Mouse (Mus musculus) midbrain, embryonic 15.5 days (tissue): ENCODE measurements around the gene Zfp36. TPM values are rescaled to one million over a fixed set of nuclear protein-coding genes. Genes with fewer than 3 reads are reported as not detected.

ENCODE experiments used
- ATAC-seq: fragments of 200-750 bp; cut with Nextera tagmentation; replicated peaks from 2 replicates; pipeline ENCODE4 v1.8.0; 2017; ENCODE audit warnings: moderate TSS enrichment
- H3K27ac ChIP-seq: fragments of 300-500 bp; sonication (generic); 2 replicates; pipeline ENCODE4 v1.5.1; 2015; ENCODE audit warnings: mild to moderate bottlenecking, inconsistent platforms
- H3K27me3 ChIP-seq: fragments of 300-500 bp; sonication (generic); replicated peaks from 2 replicates; pipeline ENCODE4 v1.6.1; 2015; ENCODE audit warnings: inconsistent platforms
- H3K36me3 ChIP-seq: fragments of 300-500 bp; sonication (generic); replicated peaks from 2 replicates; pipeline ENCODE4 v1.6.1; 2015; ENCODE audit warnings: inconsistent platforms
- H3K4me1 ChIP-seq: fragments of 300-500 bp; sonication (generic); 2 replicates; pipeline ENCODE4 v1.6.1; 2015; ENCODE audit warnings: inconsistent platforms
- H3K4me2 ChIP-seq: fragments of 300-500 bp; sonication (generic); 2 replicates; pipeline ENCODE4 v1.6.1; 2015; ENCODE audit warnings: inconsistent platforms, mild to moderate bottlenecking, moderate library complexity
- H3K4me3 ChIP-seq: fragments of 300-500 bp; sonication (generic); 2 replicates; pipeline ENCODE4 v1.5.1; 2015; ENCODE audit warnings: mild to moderate bottlenecking, inconsistent platforms
- H3K9ac ChIP-seq: fragments of 300-500 bp; sonication (generic); 2 replicates; pipeline ENCODE4 v1.6.1; 2015; ENCODE audit warnings: mild to moderate bottlenecking, inconsistent platforms
- H3K9me3 ChIP-seq: fragments of 300-500 bp; sonication (generic); 2 replicates; pipeline ENCODE4 v1.6.1; 2016; ENCODE audit warnings: inconsistent platforms
- WGBS: fragments of 180-500 bp; shearing (Covaris S2); methylation state at CpG from one replicate; pipeline ENCODE4 v1.1.7; 2015; ENCODE audit warnings: mixed read lengths; 5-methylcytosine and 5-hydroxymethylcytosine counted together
- polyA plus RNA-seq: library from polyadenylated mRNA; unstranded; fragments of >200 nt; fragmentation: Nextera tagmentation; extraction: Ambion mirVana; gene quantifications from 2 replicates; pipeline ENCODE4 v1.2.1, GENCODE M21; 2015

Zfp36 gene
- polyA plus RNA-seq, 1 experiment from 2014 or later, result 3.2 TPM

- 67% methylated on average over 9 of the region's 12 CpGs for WGBS
- Histone ChIP-seq H3K9ac (no peak overlapping the region), H3K4me3 (no peak overlapping the region), H3K27me3 (no peaks in the 10 kb centered on the region), H3K27ac (0 out of 2 replicates have a peak overlapping the region, but pooled peaks have one; percentile 23), H3K9me3 (no peaks in the 10 kb centered on the region), H3K4me2 (0 out of 2 replicates have a peak overlapping the region, but pooled peaks have one; percentile 44), H3K4me1 (peaks cover 30% of the 10 kb centered on the region), H3K36me3 (0 out of 2 replicates have a peak, but pooled peaks cover 4% of the 10 kb centered on the region)
- no peak for ATAC-seq
These were observed 2.4 kb upstream of the Zfp36 start for GRCm38 (mm10) chr7:28382347-28382951.

DNA sequence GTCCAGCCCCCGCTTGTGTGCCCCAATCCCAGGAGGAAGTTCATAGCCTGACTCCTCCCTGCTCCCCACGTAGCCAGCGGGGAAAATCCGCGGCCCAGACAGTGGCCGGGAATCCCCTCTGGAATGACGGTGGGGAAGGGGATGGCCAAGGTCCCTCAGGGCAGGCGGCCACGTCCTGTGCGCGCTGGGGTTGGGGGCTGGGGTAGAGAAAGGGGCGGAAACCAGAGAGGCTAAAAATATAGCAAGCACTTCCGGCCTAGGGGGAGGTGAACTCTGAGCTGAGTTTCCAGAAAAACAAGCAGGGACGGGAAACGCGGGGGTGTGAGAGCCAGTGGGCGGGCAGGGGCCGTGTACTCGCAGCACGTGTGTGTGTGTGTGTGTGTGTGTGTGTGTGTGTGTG is 1.9 kb upstream of the Zfp36 start:
- H3K4me1 ChIP-seq, result peaks cover 30% of the 10 kb centered on the region
- no peak for ATAC-seq
- peak overlapping the region; percentile 13; the same call in 1 of the 2 replicates for H3K4me3 ChIP-seq
- 8% methylated on average over 17 of the region's 20 CpGs for WGBS
- H3K27me3 ChIP-seq, result no peaks in the 10 kb centered on the region
- 0 out of 2 replicates have a peak, but pooled peaks cover 3% of the 10 kb centered on the region for H3K36me3 ChIP-seq
- no peaks in the 10 kb centered on the region for H3K9me3 ChIP-seq
- peak overlapping the region; percentile 44 for H3K4me2 ChIP-seq
- H3K9ac ChIP-seq, result peak overlapping the region; percentile 31; the same call in 1 of the 2 replicates
- H3K27ac ChIP-seq, result peak overlapping the region; percentile 62

DNA sequence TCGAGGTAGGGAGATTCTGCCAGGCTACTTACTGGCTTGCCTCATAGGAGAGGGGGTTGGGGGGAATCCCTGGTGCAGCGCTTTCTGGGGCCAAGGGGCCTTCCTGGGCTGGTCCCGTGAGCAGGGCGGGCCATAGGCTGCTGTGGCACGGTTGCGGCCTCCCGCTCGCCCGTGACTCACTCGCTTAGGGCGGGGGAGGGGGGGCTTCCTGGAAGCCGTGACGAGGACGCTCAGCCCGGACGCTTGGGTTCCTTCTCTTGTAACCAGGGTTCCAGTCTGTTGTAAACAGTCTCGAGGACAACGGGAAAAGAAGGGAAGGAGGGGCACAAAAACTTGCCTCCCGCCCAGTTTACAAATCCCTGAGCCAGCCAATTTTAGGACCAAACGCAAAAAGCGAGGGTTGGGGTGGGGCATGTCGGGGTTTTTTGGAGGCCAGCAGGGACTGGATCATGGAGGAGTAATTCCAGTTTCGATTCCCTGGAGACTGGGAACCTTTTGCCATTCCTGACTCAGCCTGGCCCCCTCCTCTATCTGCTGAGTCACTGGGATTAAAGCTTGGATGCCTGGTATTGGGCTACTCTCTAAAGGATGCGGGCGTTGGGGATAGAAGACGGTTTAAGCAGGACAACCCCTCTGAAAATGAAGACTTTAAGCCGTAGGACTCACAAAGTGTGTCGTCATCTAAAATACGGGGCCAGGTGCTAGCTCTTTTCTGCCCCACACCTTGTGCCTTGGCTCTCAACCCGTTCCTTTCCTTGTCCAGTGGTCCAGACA is 1.2 kb upstream of the Zfp36 start:
- ATAC-seq, result no peak
- Histone ChIP-seq H3K27ac (peak overlapping the region; percentile 62), H3K9ac (peak overlapping the region; percentile 19; the same call in 1 of the 2 replicates), H3K27me3 (no peaks in the 10 kb centered on the region), H3K9me3 (no peaks in the 10 kb centered on the region), H3K4me2 (peak overlapping the region; percentile 44), H3K4me3 (peak overlapping the region; percentile 13; the same call in 1 of the 2 replicates), H3K36me3 (0 out of 2 replicates have a peak, but pooled peaks cover 3% of the 10 kb centered on the region), H3K4me1 (peaks cover 34% of the 10 kb centered on the region)
- WGBS, result 4% methylated on average over 30 of the region's 30 CpGs

GRCm38 (mm10) chr7:28378769-28379651 is 1.0 kb downstream of the Zfp36 start:
- Histone ChIP-seq H3K4me3 (peak overlapping the region; percentile 43), H3K27me3 (no peaks in the 10 kb centered on the region), H3K9ac (peak overlapping the region; percentile 52), H3K4me2 (peak overlapping the region; percentile 58), H3K36me3 (no peaks in the 10 kb centered on the region), H3K9me3 (no peaks in the 10 kb centered on the region), H3K4me1 (peaks cover 47% of the 10 kb centered on the region), H3K27ac (peak overlapping the region; percentile 55)
- ATAC-seq, result 0 out of 2 replicates have a peak, but pooled peaks have one; percentile 31
- 1% methylated on average over 53 of the region's 53 CpGs for WGBS

GRCm38 (mm10) chr7:28378066-28378690 is 1.9 kb downstream of the Zfp36 start:
- Histone ChIP-seq H3K4me1 (peaks cover 52% of the 10 kb centered on the region), H3K9ac (peak overlapping the region; percentile 52), H3K27ac (peak overlapping the region; percentile 55; the same call in 1 of the 2 replicates), H3K4me2 (peak overlapping the region; percentile 58), H3K9me3 (no peaks in the 10 kb centered on the region), H3K36me3 (no peaks in the 10 kb centered on the region), H3K4me3 (peak overlapping the region; percentile 43), H3K27me3 (no peaks in the 10 kb centered on the region)
- no peak for ATAC-seq
- WGBS, result 53% methylated on average over 32 of the region's 32 CpGs

DNA sequence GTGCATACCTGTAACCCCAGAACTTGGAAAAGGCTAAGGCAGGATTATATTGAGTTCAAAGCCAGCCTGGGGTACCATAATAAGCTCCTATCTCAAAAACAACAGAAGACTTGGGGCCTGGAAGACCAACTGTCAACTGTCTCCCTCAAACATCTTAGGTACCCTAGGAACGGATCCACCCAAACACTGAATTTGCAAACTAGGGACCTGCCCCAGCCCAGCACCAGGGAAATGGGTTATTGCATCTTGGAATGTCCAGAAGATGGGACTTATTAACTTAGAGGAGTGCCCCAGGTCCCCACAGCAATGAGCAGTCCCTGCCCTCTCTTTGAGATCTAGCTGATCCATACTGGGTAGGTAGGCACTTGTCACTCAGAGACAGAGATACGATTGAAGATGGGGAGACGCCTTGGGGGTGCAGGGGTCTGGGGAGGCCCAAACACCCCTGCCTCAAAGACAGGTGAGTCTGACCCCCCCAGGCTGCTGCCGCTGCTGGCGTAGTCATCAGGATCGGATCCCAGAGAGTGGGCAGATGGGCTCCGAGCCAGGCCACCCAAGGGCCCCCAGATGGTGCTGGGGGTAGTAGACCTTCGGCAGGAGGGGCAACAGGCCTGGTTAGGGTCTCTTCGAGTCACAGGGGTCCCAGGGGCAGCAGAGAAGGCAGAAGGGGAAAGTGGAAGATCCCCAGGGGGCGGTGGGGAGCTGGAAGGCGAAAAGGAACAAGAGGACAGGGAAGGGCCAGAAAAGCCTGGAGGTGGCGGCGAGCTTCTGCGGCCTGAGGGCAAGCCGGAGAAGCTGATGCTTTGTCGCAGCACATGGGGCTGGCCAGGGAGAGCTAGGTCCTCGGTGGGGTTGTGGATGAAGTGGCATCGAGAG is 2.6 kb downstream of the Zfp36 start:
- H3K36me3 ChIP-seq, result no peaks in the 10 kb centered on the region
- H3K9ac ChIP-seq, result no peak overlapping the region
- 74% methylated on average over 18 of the region's 18 CpGs for WGBS
- no peak for ATAC-seq
- no peaks in the 10 kb centered on the region for H3K9me3 ChIP-seq
- H3K4me3 ChIP-seq, result no peak overlapping the region
- peaks cover 52% of the 10 kb centered on the region for H3K4me1 ChIP-seq
- H3K27ac ChIP-seq, result no peak overlapping the region
- H3K27me3 ChIP-seq, result no peaks in the 10 kb centered on the region
- H3K4me2 ChIP-seq, result peak overlapping the region; percentile 58

- H3K27me3 ChIP-seq, result no peaks in the 10 kb centered on the region
- H3K36me3 ChIP-seq, result no peaks in the 10 kb centered on the region
- H3K9me3 ChIP-seq, result no peaks in the 10 kb centered on the region
- 7% methylated on average over 29 of the region's 30 CpGs for WGBS
- peak overlapping the region; percentile 68 for H3K4me2 ChIP-seq
- H3K4me1 ChIP-seq, result peaks cover 49% of the 10 kb centered on the region
- peak overlapping the region; percentile 46 for H3K9ac ChIP-seq
- H3K4me3 ChIP-seq, result peak overlapping the region; percentile 41
- no peak for ATAC-seq
- H3K27ac ChIP-seq, result peak overlapping the region; percentile 80
These were observed 3.9 kb downstream of the Zfp36 start for GRCm38 (mm10) chr7:28376011-28376771.

DNA sequence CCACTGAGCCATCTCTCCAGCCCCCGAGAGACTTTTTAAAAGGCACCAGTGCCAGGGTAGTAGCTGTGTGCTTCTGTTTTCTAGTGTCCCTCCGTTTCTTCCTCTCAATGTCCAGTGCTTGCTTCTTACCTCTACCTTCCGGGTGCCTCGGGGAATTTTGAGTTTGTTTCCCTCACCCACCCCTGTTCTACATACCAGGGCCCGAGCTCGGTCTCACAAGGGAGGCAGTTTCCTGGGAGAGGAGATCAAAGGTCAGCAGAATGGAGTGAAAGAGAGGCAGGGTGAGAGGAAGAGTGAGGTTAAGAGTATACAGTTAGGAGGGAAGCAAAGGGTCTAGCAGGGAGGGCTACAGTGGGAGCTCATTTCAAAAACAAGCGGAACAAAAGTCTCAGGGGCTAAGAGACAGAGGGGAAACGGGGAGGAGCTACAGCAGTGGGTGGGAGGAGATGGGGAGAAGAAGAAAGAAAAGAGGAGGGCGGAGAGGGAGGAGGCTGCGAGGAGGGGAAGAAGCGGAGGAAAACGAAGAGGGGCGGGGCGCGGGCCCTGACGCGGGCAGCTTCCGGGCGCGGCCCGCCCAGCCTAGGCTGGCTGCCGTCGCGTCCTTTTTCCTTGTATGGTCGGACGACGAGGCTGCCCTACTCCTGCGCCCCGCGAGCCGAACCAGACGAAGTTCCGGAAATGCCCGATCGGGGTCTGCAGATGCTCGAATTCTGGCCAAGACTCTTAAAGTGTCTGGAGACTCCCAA is 4.7 kb downstream of the Zfp36 start:
- peak overlapping the region; percentile 68 for H3K4me2 ChIP-seq
- WGBS, result 1% methylated on average over 34 of the region's 36 CpGs
- H3K9me3 ChIP-seq, result no peaks in the 10 kb centered on the region
- H3K4me3 ChIP-seq, result peak overlapping the region; percentile 41
- no peaks in the 10 kb centered on the region for H3K36me3 ChIP-seq
- no peaks in the 10 kb centered on the region for H3K27me3 ChIP-seq
- H3K9ac ChIP-seq, result peak overlapping the region; percentile 46
- 0 out of 2 replicates have a peak, but pooled peaks have one; percentile 12 for ATAC-seq
- peaks cover 54% of the 10 kb centered on the region for H3K4me1 ChIP-seq
- peak overlapping the region; percentile 80 for H3K27ac ChIP-seq

GRCm38 (mm10) chr7:28374647-28375046 is 5.4 kb downstream of the Zfp36 start:
- H3K36me3 ChIP-seq, result no peaks in the 10 kb centered on the region
- no peak overlapping the region for H3K9ac ChIP-seq
- no peaks in the 10 kb centered on the region for H3K27me3 ChIP-seq
- ATAC-seq, result no peak
- no peak overlapping the region for H3K4me2 ChIP-seq
- no peak overlapping the region for H3K4me3 ChIP-seq
- H3K9me3 ChIP-seq, result no peaks in the 10 kb centered on the region
- H3K27ac ChIP-seq, result no peak overlapping the region
- H3K4me1 ChIP-seq, result peaks cover 59% of the 10 kb centered on the region
- WGBS, result 82% methylated on average over 10 of the region's 10 CpGs
